Mouse (Mus musculus) liver, embryonic 12.5 days (tissue): ENCODE data around the gene Eif3c. TPM values are rescaled to one million over a fixed set of nuclear protein-coding genes. Genes with fewer than 3 reads are reported as not detected.
A peak's percentile ranks its signal among the peaks of the same experiment; 100 is the strongest.

Experiments used
- ATAC-seq: fragments of 200-750 bp; cut with Nextera tagmentation; 2 replicates; pipeline ENCODE4 v1.8.0; 2017; ENCODE audit warnings: moderate number of reproducible peaks, mild to moderate bottlenecking, moderate library complexity
- H3K27ac ChIP-seq: fragments of 300-500 bp; sonication (generic); 2 replicates; pipeline ENCODE4 v1.5.1; 2016; ENCODE audit warnings: mild to moderate bottlenecking
- H3K27me3 ChIP-seq: fragments of 300-500 bp; sonication (generic); replicated peaks from 2 replicates; pipeline ENCODE4 v1.6.1; 2016; ENCODE audit warnings: mild to moderate bottlenecking, moderate library complexity
- H3K36me3 ChIP-seq: fragments of 300-500 bp; sonication (generic); 2 replicates; pipeline ENCODE4 v1.6.1; 2016; ENCODE audit warnings: mild to moderate bottlenecking, moderate library complexity
- H3K4me1 ChIP-seq: fragments of 300-500 bp; sonication (generic); 2 replicates; pipeline ENCODE4 v1.6.1; 2016
- H3K4me2 ChIP-seq: fragments of 300-500 bp; sonication (generic); 2 replicates; pipeline ENCODE4 v1.6.1; 2016; ENCODE audit warnings: mild to moderate bottlenecking, moderate library complexity
- H3K4me3 ChIP-seq: fragments of 300-500 bp; sonication (generic); 2 replicates; pipeline ENCODE4 v1.5.1; 2016; ENCODE audit warnings: mild to moderate bottlenecking, moderate library complexity
- H3K9ac ChIP-seq: fragments of 300-500 bp; sonication (generic); 2 replicates; pipeline ENCODE4 v1.6.1; 2016; ENCODE audit warnings: mild to moderate bottlenecking, moderate library complexity
- H3K9me3 ChIP-seq: fragments of 300-500 bp; sonication (generic); replicated peaks from 2 replicates; pipeline ENCODE4 v1.6.1; 2016; ENCODE audit warnings: mild to moderate bottlenecking, moderate library complexity
- WGBS: fragments of 180-500 bp; shearing (Covaris S2); methylation state at CpG from one replicate; pipeline ENCODE4 v1.1.7; 2016; ENCODE audit not compliant: insufficient replicate concordance; 5-methylcytosine and 5-hydroxymethylcytosine counted together
- polyA plus RNA-seq: library from polyadenylated mRNA; unstranded; fragments of >200 nt; fragmentation: Nextera tagmentation; extraction: Ambion mirVana; gene quantifications from 2 replicates; pipeline ENCODE4 v1.2.1, GENCODE M21; 2016

Eif3c gene
- polyA plus RNA-seq, 1 experiment from 2014 or later, result 164 TPM

- no peak overlapping the region for H3K27ac ChIP-seq
- no peaks in the 10 kb centered on the region for H3K4me1 ChIP-seq
- WGBS, result 81% methylated on average over 2 of the region's 2 CpGs
- H3K9me3 ChIP-seq, result no peaks in the 10 kb centered on the region
- peaks cover 67% of the 10 kb centered on the region for H3K36me3 ChIP-seq
- H3K4me3 ChIP-seq, result no peak overlapping the region
- no peak for ATAC-seq
- H3K27me3 ChIP-seq, result no peaks in the 10 kb centered on the region
- no peak overlapping the region for H3K4me2 ChIP-seq
- no peak overlapping the region for H3K9ac ChIP-seq
Measured at GRCm38 (mm10) chr7:126545631-126546030, 20.6 kb downstream of the Eif3c start.

- Histone ChIP-seq H3K9ac (no peak overlapping the region), H3K4me3 (no peak overlapping the region), H3K9me3 (no peaks in the 10 kb centered on the region), H3K27ac (no peak overlapping the region), H3K4me2 (no peak overlapping the region), H3K36me3 (peaks cover 28% of the 10 kb centered on the region), H3K4me1 (no peaks in the 10 kb centered on the region), H3K27me3 (peaks cover 6% of the 10 kb centered on the region)
- 64% methylated on average over 1 of the region's 1 CpGs for WGBS
- ATAC-seq, result no peak
Measured at GRCm38 (mm10) chr7:126541661-126542060, 24.6 kb downstream of the Eif3c start.

GRCm38 (mm10) chr7:126537820-126538585, 28.2 kb downstream of the Eif3c start:
- no peak overlapping the region for H3K9ac ChIP-seq
- peaks cover 27% of the 10 kb centered on the region for H3K27me3 ChIP-seq
- WGBS, result 57% methylated on average over 5 of the region's 5 CpGs
- H3K4me1 ChIP-seq, result 0 out of 2 replicates have a peak, but pooled peaks cover 6% of the 10 kb centered on the region
- no peaks in the 10 kb centered on the region for H3K36me3 ChIP-seq
- no peak overlapping the region for H3K4me3 ChIP-seq
- H3K9me3 ChIP-seq, result no peaks in the 10 kb centered on the region
- no peak overlapping the region for H3K27ac ChIP-seq
- no peak for ATAC-seq
- H3K4me2 ChIP-seq, result no peak overlapping the region

GRCm38 (mm10) chr7:126536466-126536865, 29.7 kb downstream of the Eif3c start:
- no peaks in the 10 kb centered on the region for H3K9me3 ChIP-seq
- H3K27ac ChIP-seq, result no peak overlapping the region
- H3K36me3 ChIP-seq, result no peaks in the 10 kb centered on the region
- 65% methylated on average over 9 of the region's 9 CpGs for WGBS
- ATAC-seq, result no peak
- peak overlapping the region; percentile 55; the same call in 1 of the 2 replicates for H3K9ac ChIP-seq
- peak overlapping the region; percentile 67 for H3K4me2 ChIP-seq
- H3K4me3 ChIP-seq, result peak overlapping the region; percentile 47
- H3K4me1 ChIP-seq, result 0 out of 2 replicates have a peak, but pooled peaks cover 6% of the 10 kb centered on the region
- H3K27me3 ChIP-seq, result peaks cover 27% of the 10 kb centered on the region

- peaks cover 27% of the 10 kb centered on the region for H3K27me3 ChIP-seq
- H3K9ac ChIP-seq, result peak overlapping the region; percentile 55; the same call in 1 of the 2 replicates
- 2% methylated on average over 28 of the region's 28 CpGs for WGBS
- no peaks in the 10 kb centered on the region for H3K36me3 ChIP-seq
- H3K27ac ChIP-seq, result no peak overlapping the region
- no peak for ATAC-seq
- 0 out of 2 replicates have a peak, but pooled peaks cover 6% of the 10 kb centered on the region for H3K4me1 ChIP-seq
- H3K4me2 ChIP-seq, result peak overlapping the region; percentile 67
- no peaks in the 10 kb centered on the region for H3K9me3 ChIP-seq
- H3K4me3 ChIP-seq, result peak overlapping the region; percentile 47
Measured at GRCm38 (mm10) chr7:126535766-126536165, 30.4 kb downstream of the Eif3c start.

- Histone ChIP-seq H3K4me2 (no peak overlapping the region), H3K9me3 (no peaks in the 10 kb centered on the region), H3K27me3 (peaks cover 27% of the 10 kb centered on the region), H3K9ac (no peak overlapping the region), H3K4me1 (0 out of 2 replicates have a peak, but pooled peaks cover 6% of the 10 kb centered on the region), H3K27ac (no peak overlapping the region), H3K36me3 (no peaks in the 10 kb centered on the region), H3K4me3 (no peak overlapping the region)
- 68% methylated on average over 1 of the region's 1 CpGs for WGBS
- ATAC-seq, result no peak
Measured at GRCm38 (mm10) chr7:126533434-126533833, 32.8 kb downstream of the Eif3c start.

GRCm38 (mm10) chr7:126528166-126528577, 38.0 kb downstream of the Eif3c start:
- Histone ChIP-seq H3K4me1 (no peaks in the 10 kb centered on the region), H3K9me3 (no peaks in the 10 kb centered on the region), H3K4me2 (no peak overlapping the region), H3K36me3 (no peaks in the 10 kb centered on the region), H3K27me3 (no peaks in the 10 kb centered on the region; the same call in 1 of the 2 replicates), H3K9ac (no peak overlapping the region), H3K4me3 (no peak overlapping the region), H3K27ac (no peak overlapping the region)
- ATAC-seq, result no peak
- WGBS, result 34% methylated on average over 1 of the region's 1 CpGs

- Histone ChIP-seq H3K36me3 (no peaks in the 10 kb centered on the region), H3K27ac (no peak overlapping the region), H3K4me2 (no peak overlapping the region), H3K27me3 (peaks cover under 1% of the 10 kb centered on the region; the same call in 1 of the 2 replicates), H3K9me3 (no peaks in the 10 kb centered on the region), H3K4me3 (no peak overlapping the region), H3K4me1 (no peaks in the 10 kb centered on the region), H3K9ac (no peak overlapping the region)
- ATAC-seq, result no peak
- 62% methylated on average over 3 of the region's 3 CpGs for WGBS
Measured at GRCm38 (mm10) chr7:126523316-126523715, 42.9 kb downstream of the Eif3c start.

- H3K4me1 ChIP-seq, result no peaks in the 10 kb centered on the region
- H3K27ac ChIP-seq, result no peak overlapping the region
- H3K4me3 ChIP-seq, result no peak overlapping the region
- no peaks in the 10 kb centered on the region for H3K9me3 ChIP-seq
- no peak for ATAC-seq
- H3K9ac ChIP-seq, result no peak overlapping the region
- WGBS, result 78% methylated on average over 2 of the region's 2 CpGs
- H3K27me3 ChIP-seq, result 0 out of 2 replicates have a peak, but pooled peaks cover 15% of the 10 kb centered on the region
- H3K36me3 ChIP-seq, result no peaks in the 10 kb centered on the region
- H3K4me2 ChIP-seq, result no peak overlapping the region
Measured at GRCm38 (mm10) chr7:126519513-126519912, 46.7 kb downstream of the Eif3c start.

- no peak overlapping the region for H3K9ac ChIP-seq
- ATAC-seq, result no peak
- no peak overlapping the region for H3K4me3 ChIP-seq
- H3K4me2 ChIP-seq, result no peak overlapping the region
- WGBS, result 84% methylated on average over 5 of the region's 5 CpGs
- H3K27me3 ChIP-seq, result 0 out of 2 replicates have a peak, but pooled peaks cover 15% of the 10 kb centered on the region
- H3K36me3 ChIP-seq, result no peaks in the 10 kb centered on the region
- H3K9me3 ChIP-seq, result no peaks in the 10 kb centered on the region
- no peaks in the 10 kb centered on the region for H3K4me1 ChIP-seq
- H3K27ac ChIP-seq, result no peak overlapping the region
Measured at GRCm38 (mm10) chr7:126518261-126518941, 47.8 kb downstream of the Eif3c start.

- Histone ChIP-seq H3K9ac (no peak overlapping the region), H3K4me1 (no peaks in the 10 kb centered on the region), H3K4me2 (no peak overlapping the region), H3K27ac (no peak overlapping the region), H3K36me3 (no peaks in the 10 kb centered on the region), H3K4me3 (no peak overlapping the region), H3K9me3 (no peaks in the 10 kb centered on the region), H3K27me3 (0 out of 2 replicates have a peak, but pooled peaks cover 13% of the 10 kb centered on the region)
- no peak for ATAC-seq
- 57% methylated on average over 3 of the region's 3 CpGs for WGBS
Measured at GRCm38 (mm10) chr7:126511287-126511686, 54.9 kb downstream of the Eif3c start.

- Histone ChIP-seq H3K27ac (no peak overlapping the region), H3K4me2 (no peak overlapping the region), H3K9ac (no peak overlapping the region), H3K36me3 (no peaks in the 10 kb centered on the region), H3K9me3 (no peaks in the 10 kb centered on the region), H3K27me3 (0 out of 2 replicates have a peak, but pooled peaks cover 5% of the 10 kb centered on the region), H3K4me1 (peaks cover 8% of the 10 kb centered on the region), H3K4me3 (no peak overlapping the region)
- 69% methylated on average over 8 of the region's 8 CpGs for WGBS
- ATAC-seq, result no peak
Measured at GRCm38 (mm10) chr7:126507126-126507778, 59.0 kb downstream of the Eif3c start.
